Mouse (Mus musculus) Muller cell, postnatal 12 days (primary cell): ENCODE results near the gene Vmn1r157.
"Not testable (repeated sequence)": the region's sequence is repeated elsewhere in the genome, so short reads cannot be mapped to it uniquely, and the experiment has no call there.

Experiments used
- DNase-seq: peaks from one replicate; pipeline ENCODE4 v3.0.0-alpha.2; 2015; ENCODE audit errors: inconsistent ontology term

Gene Vmn1r157

DNA sequence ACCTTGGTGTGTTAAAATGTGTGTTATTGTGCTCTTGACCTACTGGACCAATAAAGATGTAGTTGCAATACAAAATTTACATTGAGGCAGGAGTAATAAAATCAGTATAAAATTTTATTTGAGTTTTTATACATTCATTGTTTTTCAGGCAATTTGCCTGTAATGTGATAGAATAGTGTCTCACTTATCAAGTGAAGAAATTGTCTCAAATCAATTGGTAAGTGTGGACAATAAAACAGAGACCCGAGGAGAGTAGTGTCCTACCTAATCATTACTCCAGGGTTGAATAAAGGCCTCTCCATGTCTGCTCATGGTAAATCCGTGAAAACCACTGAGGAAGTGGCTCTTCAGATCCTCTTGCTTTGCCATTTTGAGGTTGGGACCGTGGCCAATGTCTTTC is at the start of gene Vmn1r157:
Gene Vmn1r157, plus strand, starts transcription at position 301 of the 400 bp plus-strand sequence.
- not testable (repeated sequence) for DNase-seq

DNA sequence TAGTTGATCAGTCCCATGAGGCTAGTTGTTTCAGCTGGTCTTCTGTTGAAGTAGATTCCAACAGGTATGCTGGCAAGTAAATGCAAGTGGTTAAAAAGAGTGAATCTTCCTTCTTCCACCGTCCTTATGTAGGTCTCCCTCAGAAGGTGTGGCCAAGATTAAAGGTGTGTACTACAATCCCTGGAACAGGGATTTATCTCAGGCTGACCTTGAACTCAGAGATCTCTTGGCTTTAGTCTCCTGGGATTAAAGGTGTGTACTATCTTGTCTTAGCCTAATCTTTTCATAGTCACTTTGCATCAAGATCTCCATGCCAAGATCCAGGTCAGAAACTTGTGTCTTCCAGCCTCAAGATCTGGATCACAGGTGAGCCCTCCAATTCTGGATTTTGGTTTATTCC is 41.9 kb upstream of the Vmn1r157 start, which contains the start of gene Gm4567:
Gene Gm4567, minus strand, starts transcription at position 101 of the 400 bp plus-strand sequence.
- DNase-seq = not testable (repeated sequence)

DNA sequence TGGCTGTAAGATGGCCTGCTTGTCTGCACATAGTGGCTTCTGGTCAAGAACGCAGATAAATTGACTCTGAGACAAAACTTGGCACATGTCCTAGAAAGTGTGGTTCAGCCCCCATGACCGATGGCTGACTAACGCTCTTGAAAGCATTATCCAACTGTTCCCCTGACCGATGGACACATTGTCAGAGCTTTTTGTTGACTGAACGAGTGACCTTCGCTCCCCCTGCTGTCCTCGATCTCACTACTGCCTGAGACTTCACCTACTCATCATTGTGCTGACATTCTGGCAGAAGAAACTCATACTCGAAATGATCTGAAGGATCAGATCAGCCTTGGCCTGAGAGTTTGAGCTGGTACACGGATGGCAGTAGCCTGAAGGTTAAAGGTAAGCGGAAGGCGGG is 14.5 kb downstream of the Vmn1r157 start:
- not testable (repeated sequence) for DNase-seq

DNA sequence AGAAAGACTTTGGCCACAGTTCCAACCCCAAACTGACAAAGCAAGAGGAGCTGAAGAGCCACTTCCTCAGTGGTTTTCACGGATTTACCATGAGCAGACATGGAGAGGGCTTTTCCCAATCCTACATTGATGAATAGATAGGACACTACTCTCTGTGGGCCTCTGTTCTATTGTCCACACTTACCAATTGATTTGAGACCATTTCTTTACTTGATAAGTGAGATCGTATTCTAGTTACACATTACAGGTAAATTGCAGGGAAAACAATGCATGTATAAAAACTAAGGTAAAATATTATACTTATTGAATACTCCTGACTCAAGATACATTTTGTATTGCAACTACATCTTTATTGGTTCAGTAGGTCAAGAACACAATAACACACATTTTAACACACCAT is 29.2 kb downstream of the Vmn1r157 start, which contains the start of gene Vmn1r158:
Gene Vmn1r158, minus strand, starts transcription at position 101 of the 400 bp plus-strand sequence.
- not testable (repeated sequence) for DNase-seq
